Mouse (Mus musculus) embryonic facial prominence, embryonic 12.5 days (tissue): ENCODE results near the gene Dusp22. TPM values are rescaled to one million over a fixed set of nuclear protein-coding genes. Genes with fewer than 3 reads are reported as not detected.

ENCODE experiments used
- ATAC-seq: fragments of 200-750 bp; cut with Nextera tagmentation; 2 replicates; pipeline ENCODE4 v1.8.0; 2017; ENCODE audit not compliant: insufficient number of reproducible peaks, insufficient read depth, low FRiP score, low TSS enrichment
- H3K27ac ChIP-seq: fragments of 300-500 bp; sonication (generic); 2 replicates; pipeline ENCODE4 v1.5.1; 2016; ENCODE audit warnings: mild to moderate bottlenecking
- H3K27me3 ChIP-seq: fragments of 300-500 bp; sonication (generic); 2 replicates; pipeline ENCODE4 v1.6.1; 2016; ENCODE audit warnings: mild to moderate bottlenecking, moderate library complexity
- H3K36me3 ChIP-seq: fragments of 300-500 bp; sonication (generic); 2 replicates; pipeline ENCODE4 v1.6.1; 2016; ENCODE audit warnings: mild to moderate bottlenecking
- H3K4me1 ChIP-seq: fragments of 300-500 bp; sonication (generic); 2 replicates; pipeline ENCODE4 v1.6.1; 2016
- H3K4me2 ChIP-seq: fragments of 300-500 bp; sonication (generic); replicated peaks from 2 replicates; pipeline ENCODE4 v1.6.1; 2016; ENCODE audit warnings: mild to moderate bottlenecking, moderate library complexity
- H3K4me3 ChIP-seq: fragments of 300-500 bp; sonication (generic); 2 replicates; pipeline ENCODE4 v1.5.1; 2016; ENCODE audit warnings: mild to moderate bottlenecking
- H3K9ac ChIP-seq: fragments of 300-500 bp; sonication (generic); 2 replicates; pipeline ENCODE4 v1.6.1; 2016; ENCODE audit warnings: mild to moderate bottlenecking, moderate library complexity
- H3K9me3 ChIP-seq: fragments of 300-500 bp; sonication (generic); 2 replicates; pipeline ENCODE4 v1.6.1; 2016; ENCODE audit warnings: mild to moderate bottlenecking, moderate library complexity
- WGBS: fragments of 180-500 bp; shearing (Covaris S2); methylation state at CpG from one replicate; pipeline ENCODE4 v1.1.7; 2016; 5-methylcytosine and 5-hydroxymethylcytosine counted together
- polyA plus RNA-seq: library from polyadenylated mRNA; unstranded; fragments of >200 nt; fragmentation: Nextera tagmentation; extraction: Ambion mirVana; gene quantifications from 2 replicates; pipeline ENCODE4 v1.2.1, GENCODE M21; 2016

Dusp22 gene
- polyA plus RNA-seq, 1 experiment from 2014 or later: 26.1 TPM

- no peaks in the 10 kb centered on the region for H3K27me3 ChIP-seq
- no peaks in the 10 kb centered on the region for H3K36me3 ChIP-seq
- WGBS: 51% methylated on average over 8 of the region's 8 CpGs
- H3K4me2 ChIP-seq: no peak overlapping the region
- H3K4me3 ChIP-seq: no peak overlapping the region
- H3K9me3 ChIP-seq: no peaks in the 10 kb centered on the region
- H3K27ac ChIP-seq: no peak overlapping the region
- ATAC-seq: no peak
- no peak overlapping the region for H3K9ac ChIP-seq
- peaks cover 20% of the 10 kb centered on the region for H3K4me1 ChIP-seq
These were observed 64.1 kb downstream of the Dusp22 start for GRCm38 (mm10) chr13:30723858-30724257.

- 21% methylated on average over 7 of the region's 7 CpGs for WGBS
- H3K4me1 ChIP-seq: peaks cover 20% of the 10 kb centered on the region
- no peaks in the 10 kb centered on the region for H3K36me3 ChIP-seq
- 0 out of 2 replicates have a peak overlapping the region, but pooled peaks have one; percentile 22 for H3K4me2 ChIP-seq
- H3K27me3 ChIP-seq: no peaks in the 10 kb centered on the region
- H3K9ac ChIP-seq: no peak overlapping the region
- H3K27ac ChIP-seq: no peak overlapping the region
- H3K4me3 ChIP-seq: no peak overlapping the region
- ATAC-seq: no peak
- no peaks in the 10 kb centered on the region for H3K9me3 ChIP-seq
These were observed 65.0 kb downstream of the Dusp22 start for GRCm38 (mm10) chr13:30724691-30725271.

DNA sequence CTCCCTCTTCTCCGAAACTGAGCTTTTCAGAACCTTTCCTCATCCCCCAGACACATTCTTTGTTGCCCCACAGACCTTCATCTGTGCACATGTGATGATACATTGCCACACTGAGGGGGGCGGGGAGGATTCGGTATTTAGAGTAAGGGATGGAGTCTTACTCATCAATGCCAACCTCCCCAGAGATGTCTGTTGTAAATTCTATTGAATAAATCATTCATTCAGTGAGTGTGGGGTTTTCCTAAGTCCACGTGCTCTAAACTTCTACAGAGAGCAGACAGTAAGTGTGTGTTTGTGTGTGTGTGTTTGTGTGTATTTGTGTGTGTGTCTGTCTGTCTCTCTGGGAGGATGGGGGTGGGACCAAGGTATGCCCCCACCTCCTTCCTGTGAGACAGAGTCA, 67.1 kb downstream of the Dusp22 start:
- Histone ChIP-seq H3K27ac (no peak overlapping the region), H3K4me2 (no peak overlapping the region), H3K9me3 (no peaks in the 10 kb centered on the region), H3K4me3 (no peak overlapping the region), H3K4me1 (peaks cover 20% of the 10 kb centered on the region), H3K36me3 (no peaks in the 10 kb centered on the region), H3K9ac (no peak overlapping the region), H3K27me3 (no peaks in the 10 kb centered on the region)
- WGBS: 82% methylated on average over 4 of the region's 4 CpGs
- ATAC-seq: no peak

DNA sequence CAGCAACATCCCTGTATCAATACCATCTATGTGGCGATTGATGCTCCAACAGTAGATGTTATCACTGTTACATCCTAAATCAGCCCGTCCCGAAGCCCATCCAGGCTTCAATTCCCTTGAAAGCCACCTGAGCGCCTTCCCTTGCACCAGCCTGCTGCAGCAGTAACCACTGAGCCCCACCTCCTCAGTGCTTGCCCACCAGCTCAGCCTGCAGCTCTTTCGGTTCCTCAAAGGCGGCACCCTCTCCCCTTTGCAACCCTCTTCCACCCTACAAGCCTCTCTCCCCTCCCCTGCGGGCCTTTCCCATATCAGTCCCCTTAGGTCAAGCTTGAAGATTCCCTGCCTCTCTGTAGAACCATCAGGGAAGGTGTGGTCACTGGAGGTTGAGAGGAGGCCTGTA, 68.4 kb downstream of the Dusp22 start:
- Histone ChIP-seq H3K9ac (no peak overlapping the region), H3K4me3 (no peak overlapping the region), H3K4me1 (peaks cover 13% of the 10 kb centered on the region), H3K27me3 (no peaks in the 10 kb centered on the region), H3K4me2 (no peak overlapping the region), H3K36me3 (no peaks in the 10 kb centered on the region), H3K9me3 (no peaks in the 10 kb centered on the region), H3K27ac (no peak overlapping the region)
- no peak for ATAC-seq
- 91% methylated on average over 7 of the region's 7 CpGs for WGBS

DNA sequence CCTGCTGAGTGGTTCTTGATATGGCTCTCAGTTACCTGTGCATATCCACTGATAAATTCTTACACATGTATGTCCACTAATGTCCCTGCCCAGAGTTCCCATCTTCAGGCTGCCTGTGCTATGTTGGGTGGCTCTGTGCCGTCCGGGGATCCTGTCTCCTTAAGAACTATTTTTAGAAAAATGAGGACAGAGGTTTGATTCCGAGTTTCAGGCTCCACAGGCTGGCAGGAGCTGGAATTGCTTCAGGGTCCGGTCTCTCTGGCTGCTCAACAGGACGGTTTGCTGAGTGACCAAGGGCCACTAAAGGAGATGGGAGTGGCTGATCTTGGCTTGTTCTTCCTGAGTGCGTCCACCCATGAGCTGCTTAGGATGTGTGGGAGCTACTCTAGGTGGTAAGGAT, 69.4 kb downstream of the Dusp22 start:
- no peak overlapping the region for H3K9ac ChIP-seq
- no peak overlapping the region for H3K4me3 ChIP-seq
- H3K9me3 ChIP-seq: no peaks in the 10 kb centered on the region
- H3K27me3 ChIP-seq: no peaks in the 10 kb centered on the region
- ATAC-seq: no peak
- no peaks in the 10 kb centered on the region for H3K36me3 ChIP-seq
- H3K4me2 ChIP-seq: no peak overlapping the region
- H3K4me1 ChIP-seq: peaks cover 9% of the 10 kb centered on the region
- no peak overlapping the region for H3K27ac ChIP-seq
- 43% methylated on average over 6 of the region's 6 CpGs for WGBS

- H3K4me2 ChIP-seq: no peak overlapping the region
- 84% methylated on average over 15 of the region's 15 CpGs for WGBS
- H3K9ac ChIP-seq: no peak overlapping the region
- H3K9me3 ChIP-seq: no peaks in the 10 kb centered on the region
- ATAC-seq: no peak
- H3K4me1 ChIP-seq: peaks cover 1% of the 10 kb centered on the region
- no peak overlapping the region for H3K27ac ChIP-seq
- no peak overlapping the region for H3K4me3 ChIP-seq
- no peaks in the 10 kb centered on the region for H3K36me3 ChIP-seq
- H3K27me3 ChIP-seq: no peaks in the 10 kb centered on the region
These were observed 70.5 kb downstream of the Dusp22 start for GRCm38 (mm10) chr13:30730104-30730793.

DNA sequence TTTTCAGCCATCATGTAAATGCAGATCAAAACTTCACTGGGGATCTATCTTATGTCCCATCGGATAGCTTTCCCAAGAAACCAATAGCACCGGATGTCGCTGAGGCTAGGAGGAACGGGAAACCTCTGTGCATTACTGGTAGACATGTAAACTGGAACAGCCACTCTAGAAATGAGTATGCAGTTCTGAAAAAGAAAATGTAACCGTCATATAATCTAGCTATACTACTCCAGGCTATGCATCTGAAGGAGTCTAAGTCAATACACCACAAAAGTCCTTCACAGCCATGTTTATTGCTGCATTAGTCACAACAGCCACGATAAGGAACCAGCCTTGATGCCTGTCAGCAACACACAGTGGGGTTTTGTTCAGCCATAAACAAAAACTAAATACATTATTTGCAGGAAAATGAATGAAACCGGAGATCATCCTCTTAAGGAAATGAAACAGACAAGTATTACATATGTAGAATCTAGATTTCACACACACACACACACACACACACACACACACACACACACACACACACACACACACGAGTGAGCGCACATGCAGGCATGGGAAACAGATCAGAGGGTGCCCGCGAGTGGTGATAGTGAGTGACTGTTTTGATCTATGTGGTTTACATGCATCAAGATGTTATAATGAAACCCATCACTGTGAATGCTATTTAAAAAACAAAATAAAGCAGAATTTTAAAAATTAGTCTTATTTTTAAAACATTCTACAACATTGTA, 73.1 kb downstream of the Dusp22 start:
- no peaks in the 10 kb centered on the region for H3K36me3 ChIP-seq
- WGBS: 86% methylated on average over 11 of the region's 11 CpGs
- no peak overlapping the region for H3K4me2 ChIP-seq
- H3K27me3 ChIP-seq: no peaks in the 10 kb centered on the region
- no peak overlapping the region for H3K27ac ChIP-seq
- no peak for ATAC-seq
- H3K9me3 ChIP-seq: no peaks in the 10 kb centered on the region
- H3K4me1 ChIP-seq: no peaks in the 10 kb centered on the region
- no peak overlapping the region for H3K4me3 ChIP-seq
- no peak overlapping the region for H3K9ac ChIP-seq

DNA sequence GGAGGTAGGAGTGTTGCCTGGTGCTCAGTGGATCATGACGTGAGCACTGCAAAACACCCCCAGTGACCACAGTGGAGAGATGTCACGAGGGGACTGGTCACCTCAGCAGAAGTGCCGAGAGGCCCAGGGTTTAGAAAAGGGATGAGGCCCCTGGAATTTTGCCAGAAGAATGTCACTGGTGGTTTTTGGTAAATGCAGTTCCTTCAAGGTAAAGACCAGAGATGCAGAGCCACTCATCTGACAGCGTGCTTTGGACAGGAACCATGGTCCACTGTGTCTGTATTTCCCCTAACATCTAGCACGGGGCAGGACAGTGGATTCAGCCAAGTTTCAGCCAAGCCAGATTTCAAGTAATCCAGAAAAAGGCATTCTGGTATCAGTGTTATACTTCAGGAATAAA, 76.9 kb downstream of the Dusp22 start:
- no peak overlapping the region for H3K4me2 ChIP-seq
- no peak overlapping the region for H3K9ac ChIP-seq
- ATAC-seq: no peak
- no peak overlapping the region for H3K4me3 ChIP-seq
- no peaks in the 10 kb centered on the region for H3K36me3 ChIP-seq
- H3K9me3 ChIP-seq: no peaks in the 10 kb centered on the region
- no peaks in the 10 kb centered on the region for H3K27me3 ChIP-seq
- no peak overlapping the region for H3K27ac ChIP-seq
- H3K4me1 ChIP-seq: no peaks in the 10 kb centered on the region
- 86% methylated on average over 5 of the region's 5 CpGs for WGBS

DNA sequence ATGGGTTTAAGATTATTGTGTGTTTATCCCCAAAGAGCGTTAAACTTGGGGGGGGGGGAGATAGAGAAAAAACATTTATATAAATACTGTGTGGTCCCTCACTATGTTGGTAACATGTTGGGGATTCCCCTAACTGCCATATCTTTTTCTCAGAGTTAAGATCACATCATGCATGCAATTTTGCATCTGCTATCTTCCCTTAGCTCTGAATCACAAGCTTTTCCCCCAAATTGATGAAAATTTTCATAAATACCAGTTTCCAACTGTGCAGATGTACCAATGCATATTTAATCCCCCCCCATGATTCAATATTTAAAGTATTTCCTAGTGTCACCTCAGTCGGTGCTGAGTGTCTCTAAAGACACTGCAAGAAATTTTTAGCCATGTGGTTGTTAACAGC, 77.5 kb downstream of the Dusp22 start:
- H3K9me3 ChIP-seq: no peaks in the 10 kb centered on the region
- no peaks in the 10 kb centered on the region for H3K4me1 ChIP-seq
- no peak overlapping the region for H3K4me3 ChIP-seq
- no peaks in the 10 kb centered on the region for H3K27me3 ChIP-seq
- no peak overlapping the region for H3K4me2 ChIP-seq
- no peak overlapping the region for H3K27ac ChIP-seq
- no peak overlapping the region for H3K9ac ChIP-seq
- H3K36me3 ChIP-seq: no peaks in the 10 kb centered on the region
- 81% methylated on average over 2 of the region's 2 CpGs for WGBS
- no peak for ATAC-seq

GRCm38 (mm10) chr13:30738310-30738840, 78.6 kb downstream of the Dusp22 start:
- ATAC-seq: no peak
- no peaks in the 10 kb centered on the region for H3K9me3 ChIP-seq
- no peak overlapping the region for H3K4me2 ChIP-seq
- no peak overlapping the region for H3K9ac ChIP-seq
- H3K27ac ChIP-seq: no peak overlapping the region
- no peaks in the 10 kb centered on the region for H3K4me1 ChIP-seq
- no peak overlapping the region for H3K4me3 ChIP-seq
- no peaks in the 10 kb centered on the region for H3K36me3 ChIP-seq
- WGBS: 87% methylated on average over 4 of the region's 4 CpGs
- H3K27me3 ChIP-seq: no peaks in the 10 kb centered on the region

DNA sequence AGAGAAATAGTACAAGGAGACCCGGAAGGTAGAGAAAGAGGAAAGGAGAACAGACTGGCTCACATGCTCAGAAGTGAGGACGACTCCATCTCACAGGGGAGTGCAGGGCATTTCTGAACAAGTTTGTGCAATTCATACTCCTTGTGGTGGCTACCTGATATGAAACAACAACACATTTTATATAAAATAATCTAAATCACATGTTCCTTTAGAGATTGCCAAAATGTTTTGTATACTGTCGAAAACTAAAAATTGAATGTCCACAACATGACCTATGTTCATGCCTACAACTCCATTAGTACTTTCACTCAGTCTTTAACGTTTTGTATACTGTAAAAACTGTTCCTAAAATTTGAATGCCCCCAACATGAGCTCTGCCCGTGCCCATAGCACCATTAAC, 81.4 kb downstream of the Dusp22 start:
- no peak for ATAC-seq
- no peak overlapping the region for H3K27ac ChIP-seq
- no peak overlapping the region for H3K4me3 ChIP-seq
- H3K27me3 ChIP-seq: 0 out of 2 replicates have a peak, but pooled peaks cover 5% of the 10 kb centered on the region
- no peak overlapping the region for H3K9ac ChIP-seq
- H3K36me3 ChIP-seq: no peaks in the 10 kb centered on the region
- no peaks in the 10 kb centered on the region for H3K4me1 ChIP-seq
- no peaks in the 10 kb centered on the region for H3K9me3 ChIP-seq
- no peak overlapping the region for H3K4me2 ChIP-seq
- whole genome bisulfite sequencing: 75% methylated on average over 5 of the region's 5 CpGs
